Mouse (Mus musculus): ENCODE data around the gene 4921536K21Rik. TPM values are rescaled to one million over a fixed set of nuclear protein-coding genes. Genes with fewer than 3 reads are reported as not detected.

The 4921536K21Rik gene
- polyA plus RNA-seq, 1 experiment from 2014 or later: 0.80 TPM

GRCm38 (mm10) chr11:3864343-3864742, 30.6 kb downstream of the 4921536K21Rik start:
- Histone ChIP-seq H3K27ac (ENCODE audit: low read length) (no peak overlapping the region), H3K4me1 (ENCODE audit: control insufficient read depth, insufficient read depth, low read length) (peaks cover 5% of the 10 kb centered on the region; the same call in 1 of the 2 replicates), H3K36me3 (ENCODE audit: control insufficient read depth, insufficient read depth, low read length) (no peaks in the 10 kb centered on the region), H3K4me3 (ENCODE audit: low read depth, low read length) (peak overlapping the region; percentile 53), H3K27me3 (ENCODE audit: control insufficient read depth, insufficient read depth, low read depth, low read length) (no peaks in the 10 kb centered on the region), H3K9me3 (replicated peaks; ENCODE audit: control insufficient read depth, low read length, poor library complexity, severe bottlenecking) (no peaks in the 10 kb centered on the region), H3K9ac (ENCODE audit: low read depth, low read length) (peak overlapping the region; percentile 67), H3K4me2 (ENCODE audit: low read length) (peak overlapping the region; percentile 81)
- 31% methylated on average over 6 of the region's 6 CpGs for WGBS
- peak; percentile 20; the same call in 1 of the 2 replicates for ATAC-seq

GRCm38 (mm10) chr11:3863454-3864112, 31.3 kb downstream of the 4921536K21Rik start, which contains the start of gene Osbp2:
Gene Osbp2 (minus strand): TSS chr11:3863903.
- peak within 1 kb of the TSS; percentile 67 for H3K9ac ChIP-seq (ENCODE audit: low read depth, low read length)
- no peaks in the 10 kb centered on the region for H3K9me3 ChIP-seq (replicated peaks; ENCODE audit: control insufficient read depth, low read length, poor library complexity, severe bottlenecking)
- ATAC-seq: peak; percentile 93
- peaks cover 5% of the 10 kb centered on the region; the same call in 1 of the 2 replicates for H3K4me1 ChIP-seq (ENCODE audit: control insufficient read depth, insufficient read depth, low read length)
- peak within 1 kb of the TSS; percentile 53 for H3K4me3 ChIP-seq (ENCODE audit: low read depth, low read length)
- H3K36me3 ChIP-seq (ENCODE audit: control insufficient read depth, insufficient read depth, low read length): no peaks in the 10 kb centered on the region
- WGBS: 4% methylated on average over 53 of the region's 58 CpGs
- H3K4me2 ChIP-seq (ENCODE audit: low read length): peak within 1 kb of the TSS; percentile 81
- H3K27me3 ChIP-seq (ENCODE audit: control insufficient read depth, insufficient read depth, low read depth, low read length): no peaks in the 10 kb centered on the region
- H3K27ac ChIP-seq (ENCODE audit: low read length): no peak within 1 kb of the TSS

- peak; percentile 15; the same call in 1 of the 2 replicates for ATAC-seq
- Histone ChIP-seq H3K27me3 (ENCODE audit: control insufficient read depth, insufficient read depth, low read depth, low read length) (no peaks in the 10 kb centered on the region), H3K9ac (ENCODE audit: low read depth, low read length) (peak overlapping the region; percentile 67; the same call in 1 of the 2 replicates), H3K9me3 (replicated peaks; ENCODE audit: control insufficient read depth, low read length, poor library complexity, severe bottlenecking) (no peaks in the 10 kb centered on the region), H3K27ac (ENCODE audit: low read length) (no peak overlapping the region), H3K4me1 (ENCODE audit: control insufficient read depth, insufficient read depth, low read length) (peaks cover 5% of the 10 kb centered on the region; the same call in 1 of the 2 replicates), H3K4me2 (ENCODE audit: low read length) (peak overlapping the region; percentile 81), H3K36me3 (ENCODE audit: control insufficient read depth, insufficient read depth, low read length) (no peaks in the 10 kb centered on the region), H3K4me3 (ENCODE audit: low read depth, low read length) (peak overlapping the region; percentile 53)
- 76% methylated on average over 19 of the region's 19 CpGs for WGBS
Measured at GRCm38 (mm10) chr11:3862661-3863453, 32.0 kb downstream of the 4921536K21Rik start.

- Histone ChIP-seq H3K27ac (ENCODE audit: low read length) (no peak overlapping the region), H3K9ac (ENCODE audit: low read depth, low read length) (no peak overlapping the region), H3K4me3 (ENCODE audit: low read depth, low read length) (no peak overlapping the region), H3K27me3 (ENCODE audit: control insufficient read depth, insufficient read depth, low read depth, low read length) (no peaks in the 10 kb centered on the region), H3K4me1 (ENCODE audit: control insufficient read depth, insufficient read depth, low read length) (peaks cover 5% of the 10 kb centered on the region; the same call in 1 of the 2 replicates), H3K4me2 (ENCODE audit: low read length) (no peak overlapping the region), H3K36me3 (ENCODE audit: control insufficient read depth, insufficient read depth, low read length) (no peaks in the 10 kb centered on the region), H3K9me3 (replicated peaks; ENCODE audit: control insufficient read depth, low read length, poor library complexity, severe bottlenecking) (no peaks in the 10 kb centered on the region)
- ATAC-seq: no peak
- 73% methylated on average over 4 of the region's 4 CpGs for WGBS
Measured at GRCm38 (mm10) chr11:3860361-3860760, 34.5 kb downstream of the 4921536K21Rik start.

- Histone ChIP-seq H3K27me3 (ENCODE audit: control insufficient read depth, insufficient read depth, low read depth, low read length) (no peaks in the 10 kb centered on the region), H3K4me3 (ENCODE audit: low read depth, low read length) (no peak overlapping the region), H3K4me1 (ENCODE audit: control insufficient read depth, insufficient read depth, low read length) (peaks cover 5% of the 10 kb centered on the region; the same call in 1 of the 2 replicates), H3K9me3 (replicated peaks; ENCODE audit: control insufficient read depth, low read length, poor library complexity, severe bottlenecking) (no peaks in the 10 kb centered on the region), H3K36me3 (ENCODE audit: control insufficient read depth, insufficient read depth, low read length) (no peaks in the 10 kb centered on the region), H3K27ac (ENCODE audit: low read length) (no peak overlapping the region), H3K4me2 (ENCODE audit: low read length) (no peak overlapping the region), H3K9ac (ENCODE audit: low read depth, low read length) (no peak overlapping the region)
- 96% methylated on average over 4 of the region's 4 CpGs for WGBS
- ATAC-seq: no peak
Measured at GRCm38 (mm10) chr11:3859778-3860177, 35.1 kb downstream of the 4921536K21Rik start.

GRCm38 (mm10) chr11:3857902-3858301, 37.0 kb downstream of the 4921536K21Rik start:
- no peak overlapping the region for H3K9ac ChIP-seq (ENCODE audit: low read depth, low read length)
- no peak overlapping the region for H3K27ac ChIP-seq (ENCODE audit: low read length)
- no peak overlapping the region for H3K4me2 ChIP-seq (ENCODE audit: low read length)
- H3K4me1 ChIP-seq (ENCODE audit: control insufficient read depth, insufficient read depth, low read length): no peaks in the 10 kb centered on the region
- H3K36me3 ChIP-seq (ENCODE audit: control insufficient read depth, insufficient read depth, low read length): no peaks in the 10 kb centered on the region
- H3K27me3 ChIP-seq (ENCODE audit: control insufficient read depth, insufficient read depth, low read depth, low read length): no peaks in the 10 kb centered on the region
- WGBS: 78% methylated on average over 5 of the region's 5 CpGs
- ATAC-seq: no peak
- H3K4me3 ChIP-seq (ENCODE audit: low read depth, low read length): no peak overlapping the region
- H3K9me3 ChIP-seq (replicated peaks; ENCODE audit: control insufficient read depth, low read length, poor library complexity, severe bottlenecking): no peaks in the 10 kb centered on the region; the same call in 1 of the 2 replicates

GRCm38 (mm10) chr11:3855846-3856245, 39.1 kb downstream of the 4921536K21Rik start:
- Histone ChIP-seq H3K27me3 (ENCODE audit: control insufficient read depth, insufficient read depth, low read depth, low read length) (no peaks in the 10 kb centered on the region), H3K9ac (ENCODE audit: low read depth, low read length) (no peak overlapping the region), H3K36me3 (ENCODE audit: control insufficient read depth, insufficient read depth, low read length) (no peaks in the 10 kb centered on the region), H3K4me3 (ENCODE audit: low read depth, low read length) (no peak overlapping the region), H3K4me1 (ENCODE audit: control insufficient read depth, insufficient read depth, low read length) (no peaks in the 10 kb centered on the region), H3K9me3 (replicated peaks; ENCODE audit: control insufficient read depth, low read length, poor library complexity, severe bottlenecking) (no peaks in the 10 kb centered on the region; the same call in 1 of the 2 replicates), H3K27ac (ENCODE audit: low read length) (no peak overlapping the region), H3K4me2 (ENCODE audit: low read length) (no peak overlapping the region)
- WGBS: 92% methylated on average over 5 of the region's 5 CpGs
- no peak for ATAC-seq

- H3K27ac ChIP-seq (ENCODE audit: low read length): peak overlapping the region; percentile 38; the same call in 1 of the 2 replicates
- H3K9me3 ChIP-seq (replicated peaks; ENCODE audit: control insufficient read depth, low read length, poor library complexity, severe bottlenecking): no peaks in the 10 kb centered on the region; the same call in 1 of the 2 replicates
- 91% methylated on average over 3 of the region's 3 CpGs for WGBS
- no peak overlapping the region for H3K4me3 ChIP-seq (ENCODE audit: low read depth, low read length)
- no peak overlapping the region for H3K9ac ChIP-seq (ENCODE audit: low read depth, low read length)
- no peak overlapping the region for H3K4me2 ChIP-seq (ENCODE audit: low read length)
- no peak for ATAC-seq
- no peaks in the 10 kb centered on the region for H3K4me1 ChIP-seq (ENCODE audit: control insufficient read depth, insufficient read depth, low read length)
- no peaks in the 10 kb centered on the region for H3K27me3 ChIP-seq (ENCODE audit: control insufficient read depth, insufficient read depth, low read depth, low read length)
- H3K36me3 ChIP-seq (ENCODE audit: control insufficient read depth, insufficient read depth, low read length): no peaks in the 10 kb centered on the region
Measured at GRCm38 (mm10) chr11:3854156-3854555, 40.7 kb downstream of the 4921536K21Rik start.
